Mouse (Mus musculus): ENCODE data around the gene Mad2l1bp.

The Mad2l1bp gene

GRCm38 (mm10) chr17:46152847-46153782 lies at the start of gene Mad2l1bp:
Gene Mad2l1bp (minus strand): TSS chr17:46153553.
- Histone ChIP-seq H3K27me3 (ENCODE audit: control insufficient read depth, insufficient read depth, low read length, poor library complexity, severe bottlenecking) (no peaks in the 10 kb centered on the region), H3K36me3 (ENCODE audit: control insufficient read depth, insufficient read depth, low read length, poor library complexity, severe bottlenecking) (peaks cover 4% of the 10 kb centered on the region; the same call in 1 of the 2 replicates)
- DNase-seq (ENCODE audit: low read depth, low spot score): peak; percentile 95

GRCm38 (mm10) chr17:46203078-46203477 lies 49.7 kb upstream of the Mad2l1bp start:
- Histone ChIP-seq H3K27me3 (ENCODE audit: control insufficient read depth, insufficient read depth, low read length, poor library complexity, severe bottlenecking) (no peaks in the 10 kb centered on the region), H3K36me3 (ENCODE audit: control insufficient read depth, insufficient read depth, low read length, poor library complexity, severe bottlenecking) (peaks cover 9% of the 10 kb centered on the region)
- DNase-seq (ENCODE audit: low read depth, low spot score): no peak

- no peaks in the 10 kb centered on the region for H3K27me3 ChIP-seq (ENCODE audit: control insufficient read depth, insufficient read depth, low read length, poor library complexity, severe bottlenecking)
- peak; percentile 96 for DNase-seq (ENCODE audit: low read depth, low spot score)
- peaks cover 6% of the 10 kb centered on the region for H3K36me3 ChIP-seq (ENCODE audit: control insufficient read depth, insufficient read depth, low read length, poor library complexity, severe bottlenecking)
Measured at GRCm38 (mm10) chr17:46202421-46203071, 49.2 kb upstream of the Mad2l1bp start, which contains the start of the genes Polh and Xpo5. Gene Polh (minus strand): TSS chr17:46202645. Gene Xpo5 (plus strand): TSS chr17:46202782.

- peak; percentile 9 for DNase-seq (ENCODE audit: low read depth, low spot score)
- 0 out of 2 replicates have a peak, but pooled peaks cover 2% of the 10 kb centered on the region for H3K36me3 ChIP-seq (ENCODE audit: control insufficient read depth, insufficient read depth, low read length, poor library complexity, severe bottlenecking)
- H3K27me3 ChIP-seq (ENCODE audit: control insufficient read depth, insufficient read depth, low read length, poor library complexity, severe bottlenecking): no peaks in the 10 kb centered on the region
Measured at GRCm38 (mm10) chr17:46201151-46201550, 47.8 kb upstream of the Mad2l1bp start.

GRCm38 (mm10) chr17:46188829-46189228 lies 35.5 kb upstream of the Mad2l1bp start:
- no peaks in the 10 kb centered on the region for H3K27me3 ChIP-seq (ENCODE audit: control insufficient read depth, insufficient read depth, low read length, poor library complexity, severe bottlenecking)
- DNase-seq (ENCODE audit: low read depth, low spot score): no peak
- peaks cover 12% of the 10 kb centered on the region for H3K36me3 ChIP-seq (ENCODE audit: control insufficient read depth, insufficient read depth, low read length, poor library complexity, severe bottlenecking)

- Histone ChIP-seq H3K27me3 (ENCODE audit: control insufficient read depth, insufficient read depth, low read length, poor library complexity, severe bottlenecking) (no peaks in the 10 kb centered on the region), H3K36me3 (ENCODE audit: control insufficient read depth, insufficient read depth, low read length, poor library complexity, severe bottlenecking) (peaks cover 16% of the 10 kb centered on the region; the same call in 1 of the 2 replicates)
- DNase-seq (ENCODE audit: low read depth, low spot score): no peak
Measured at GRCm38 (mm10) chr17:46182273-46182672, 28.9 kb upstream of the Mad2l1bp start.

GRCm38 (mm10) chr17:46170538-46170937 lies 17.2 kb upstream of the Mad2l1bp start:
- Histone ChIP-seq H3K27me3 (ENCODE audit: control insufficient read depth, insufficient read depth, low read length, poor library complexity, severe bottlenecking) (no peaks in the 10 kb centered on the region), H3K36me3 (ENCODE audit: control insufficient read depth, insufficient read depth, low read length, poor library complexity, severe bottlenecking) (peaks cover 7% of the 10 kb centered on the region)
- peak; percentile 81 for DNase-seq (ENCODE audit: low read depth, low spot score)

- Histone ChIP-seq H3K27me3 (ENCODE audit: control insufficient read depth, insufficient read depth, low read length, poor library complexity, severe bottlenecking) (no peaks in the 10 kb centered on the region), H3K36me3 (ENCODE audit: control insufficient read depth, insufficient read depth, low read length, poor library complexity, severe bottlenecking) (peaks cover 15% of the 10 kb centered on the region)
- DNase-seq (ENCODE audit: low read depth, low spot score): no peak
Measured at GRCm38 (mm10) chr17:46168768-46169167, 15.4 kb upstream of the Mad2l1bp start.

GRCm38 (mm10) chr17:46168318-46168717 lies 15.0 kb upstream of the Mad2l1bp start:
- peaks cover 15% of the 10 kb centered on the region for H3K36me3 ChIP-seq (ENCODE audit: control insufficient read depth, insufficient read depth, low read length, poor library complexity, severe bottlenecking)
- DNase-seq (ENCODE audit: low read depth, low spot score): no peak

GRCm38 (mm10) chr17:46167014-46167413 lies 13.7 kb upstream of the Mad2l1bp start:
- DNase-seq (ENCODE audit: low read depth, low spot score): no peak
- peaks cover 11% of the 10 kb centered on the region for H3K36me3 ChIP-seq (ENCODE audit: control insufficient read depth, insufficient read depth, low read length, poor library complexity, severe bottlenecking)
- H3K27me3 ChIP-seq (ENCODE audit: control insufficient read depth, insufficient read depth, low read length, poor library complexity, severe bottlenecking): no peaks in the 10 kb centered on the region

More at GRCm38 (mm10) chr17:46168318-46168717, 15.0 kb upstream of the Mad2l1bp start:
- H3K27me3 ChIP-seq (ENCODE audit: control insufficient read depth, insufficient read depth, low read length, poor library complexity, severe bottlenecking): no peaks in the 10 kb centered on the region

- no peaks in the 10 kb centered on the region for H3K27me3 ChIP-seq (ENCODE audit: control insufficient read depth, insufficient read depth, low read length, poor library complexity, severe bottlenecking)
- no peak for DNase-seq (ENCODE audit: low read depth, low spot score)
- H3K36me3 ChIP-seq (ENCODE audit: control insufficient read depth, insufficient read depth, low read length, poor library complexity, severe bottlenecking): peaks cover 11% of the 10 kb centered on the region
Measured at GRCm38 (mm10) chr17:46166270-46166669, 12.9 kb upstream of the Mad2l1bp start.

- Histone ChIP-seq H3K36me3 (ENCODE audit: control insufficient read depth, insufficient read depth, low read length, poor library complexity, severe bottlenecking) (peaks cover 11% of the 10 kb centered on the region), H3K27me3 (ENCODE audit: control insufficient read depth, insufficient read depth, low read length, poor library complexity, severe bottlenecking) (no peaks in the 10 kb centered on the region)
- no peak for DNase-seq (ENCODE audit: low read depth, low spot score)
Measured at GRCm38 (mm10) chr17:46165460-46165859, 12.1 kb upstream of the Mad2l1bp start.

- peaks cover 11% of the 10 kb centered on the region for H3K36me3 ChIP-seq (ENCODE audit: control insufficient read depth, insufficient read depth, low read length, poor library complexity, severe bottlenecking)
- H3K27me3 ChIP-seq (ENCODE audit: control insufficient read depth, insufficient read depth, low read length, poor library complexity, severe bottlenecking): no peaks in the 10 kb centered on the region
- no peak for DNase-seq (ENCODE audit: low read depth, low spot score)
Measured at GRCm38 (mm10) chr17:46164791-46165190, 11.4 kb upstream of the Mad2l1bp start.

- DNase-seq (ENCODE audit: low read depth, low spot score): no peak
- Histone ChIP-seq H3K27me3 (ENCODE audit: control insufficient read depth, insufficient read depth, low read length, poor library complexity, severe bottlenecking) (no peaks in the 10 kb centered on the region), H3K36me3 (ENCODE audit: control insufficient read depth, insufficient read depth, low read length, poor library complexity, severe bottlenecking) (peaks cover 11% of the 10 kb centered on the region)
Measured at GRCm38 (mm10) chr17:46164301-46164700, 10.9 kb upstream of the Mad2l1bp start.

GRCm38 (mm10) chr17:46162951-46163421 lies 9.6 kb upstream of the Mad2l1bp start:
- DNase-seq (ENCODE audit: low read depth, low spot score): peak; percentile 70
- Histone ChIP-seq H3K27me3 (ENCODE audit: control insufficient read depth, insufficient read depth, low read length, poor library complexity, severe bottlenecking) (no peaks in the 10 kb centered on the region), H3K36me3 (ENCODE audit: control insufficient read depth, insufficient read depth, low read length, poor library complexity, severe bottlenecking) (peaks cover 11% of the 10 kb centered on the region)

Measured in splenic B cell, adult 2 months (primary cell).